Mouse (Mus musculus): ENCODE data around the gene Senp6. TPM values are rescaled to one million over a fixed set of nuclear protein-coding genes. Genes with fewer than 3 reads are reported as not detected.
A peak's percentile ranks its signal among the peaks of the same experiment; 100 is the strongest.

The Senp6 gene
- polyA plus RNA-seq, 1 experiment: 42.7 TPM

DNA sequence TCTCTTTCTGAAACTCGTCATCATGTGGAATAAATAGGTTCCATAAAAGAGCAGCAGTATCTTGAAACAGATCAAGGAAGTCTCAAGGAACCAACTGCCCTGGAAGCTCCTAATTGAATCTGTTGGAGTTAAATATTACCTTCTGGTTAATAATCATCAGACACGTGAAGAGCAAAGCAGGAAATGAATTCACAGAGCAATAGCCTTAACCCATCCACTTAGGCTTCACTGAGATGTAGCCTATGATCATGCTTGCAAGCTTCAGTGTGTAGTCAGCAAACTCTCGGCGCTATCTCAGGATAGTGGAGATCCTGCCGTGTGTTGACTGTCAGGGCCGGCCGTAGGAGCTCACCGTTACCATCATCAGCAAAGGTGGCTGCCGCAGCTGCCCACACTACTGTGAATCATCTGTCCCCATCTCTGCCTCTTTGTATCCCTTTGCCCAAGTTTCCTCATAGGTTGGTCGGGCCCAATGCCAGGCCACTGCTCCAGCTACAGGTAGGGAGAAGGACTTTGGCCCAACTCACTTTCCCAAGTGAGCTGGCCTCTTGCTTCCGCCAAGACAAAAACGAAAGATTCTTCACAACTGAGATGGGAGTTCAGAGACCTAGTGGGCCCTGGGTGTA, 91.2 kb downstream of the Senp6 start:
- peaks cover under 1% of the 10 kb centered on the region for H3K4me1 ChIP-seq (ENCODE audit: control insufficient read depth, insufficient read depth, low read length)
- no peak overlapping the region for H3K4me3 ChIP-seq (ENCODE audit: insufficient read depth, low read length)
- no peak overlapping the region for H3K27ac ChIP-seq (ENCODE audit: insufficient read depth, low read depth, low read length)
- TF ChIP-seq POLR2A (IDR thresholded peaks at IDR 0.05; ENCODE audit: borderline replicate concordance, low read depth, low read length) (no peak), CTCF (IDR thresholded peaks at IDR 0.05; ENCODE audit: low read depth, low read length) (no peak)

DNA sequence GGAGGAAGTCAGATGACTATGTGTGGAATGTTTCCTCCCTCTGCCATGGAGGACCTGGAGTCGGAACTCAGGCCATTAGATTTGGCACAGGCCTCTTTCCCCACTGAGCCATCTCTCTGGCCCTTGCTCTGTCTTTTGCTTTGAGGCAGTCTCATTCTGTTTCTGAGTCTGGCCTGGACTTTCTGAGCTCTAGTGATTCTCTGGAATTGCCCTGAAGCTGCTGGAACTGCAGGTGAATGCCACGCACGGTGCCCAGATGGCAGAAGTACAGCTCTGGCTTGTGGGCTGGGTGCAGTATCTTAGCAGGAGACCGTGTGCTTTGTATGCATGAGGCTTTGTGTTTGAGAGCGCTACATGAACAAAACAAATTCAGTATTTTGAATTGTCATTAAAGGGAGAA, 92.2 kb downstream of the Senp6 start:
- no peak overlapping the region for H3K4me3 ChIP-seq (ENCODE audit: insufficient read depth, low read length)
- H3K4me1 ChIP-seq (ENCODE audit: control insufficient read depth, insufficient read depth, low read length): peaks cover 7% of the 10 kb centered on the region
- TF ChIP-seq CTCF (IDR thresholded peaks at IDR 0.05; ENCODE audit: low read depth, low read length) (no peak), POLR2A (IDR thresholded peaks at IDR 0.05; ENCODE audit: borderline replicate concordance, low read depth, low read length) (no peak)
- H3K27ac ChIP-seq (ENCODE audit: insufficient read depth, low read depth, low read length): no peak overlapping the region

GRCm38 (mm10) chr9:80161451-80161850, 94.7 kb downstream of the Senp6 start:
- H3K4me1 ChIP-seq (ENCODE audit: control insufficient read depth, insufficient read depth, low read length): peaks cover 11% of the 10 kb centered on the region
- TF ChIP-seq CTCF (IDR thresholded peaks at IDR 0.05; ENCODE audit: low read depth, low read length) (no peak), POLR2A (IDR thresholded peaks at IDR 0.05; ENCODE audit: borderline replicate concordance, low read depth, low read length) (no peak)
- H3K27ac ChIP-seq (ENCODE audit: insufficient read depth, low read depth, low read length): no peak overlapping the region
- H3K4me3 ChIP-seq (ENCODE audit: insufficient read depth, low read length): no peak overlapping the region

- no peak overlapping the region for H3K4me3 ChIP-seq (ENCODE audit: insufficient read depth, low read length)
- no peak overlapping the region for H3K27ac ChIP-seq (ENCODE audit: insufficient read depth, low read depth, low read length)
- H3K4me1 ChIP-seq (ENCODE audit: control insufficient read depth, insufficient read depth, low read length): peaks cover 11% of the 10 kb centered on the region
- TF ChIP-seq CTCF (IDR thresholded peaks at IDR 0.05; ENCODE audit: low read depth, low read length) (no peak), POLR2A (IDR thresholded peaks at IDR 0.05; ENCODE audit: borderline replicate concordance, low read depth, low read length) (no peak)
These were observed 96.5 kb downstream of the Senp6 start for GRCm38 (mm10) chr9:80163126-80163723.

DNA sequence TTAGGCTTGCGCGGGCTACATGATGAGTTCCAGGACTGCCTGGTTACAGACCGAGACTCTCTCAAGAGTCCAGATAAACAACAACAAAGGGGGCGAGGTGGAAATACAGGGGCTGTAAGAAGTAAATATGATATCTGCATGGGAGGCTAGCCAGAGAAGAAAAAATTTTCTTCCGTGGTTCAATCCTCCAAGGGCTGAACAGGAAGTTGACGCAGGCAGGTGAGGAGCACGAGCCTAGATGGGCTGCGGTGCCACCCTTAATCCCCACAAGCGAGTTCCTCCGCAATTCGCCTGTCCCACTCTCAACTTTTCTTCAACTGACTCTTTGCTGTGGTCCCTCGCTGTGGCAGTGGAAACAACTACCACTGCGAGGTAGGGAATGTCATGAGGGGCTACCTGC, 97.5 kb downstream of the Senp6 start:
- H3K4me1 ChIP-seq (ENCODE audit: control insufficient read depth, insufficient read depth, low read length): peaks cover 11% of the 10 kb centered on the region
- TF ChIP-seq CTCF (IDR thresholded peaks at IDR 0.05; ENCODE audit: low read depth, low read length) (no peak), POLR2A (IDR thresholded peaks at IDR 0.05; ENCODE audit: borderline replicate concordance, low read depth, low read length) (no peak)
- H3K4me3 ChIP-seq (ENCODE audit: insufficient read depth, low read length): peak overlapping the region; percentile 88
- H3K27ac ChIP-seq (ENCODE audit: insufficient read depth, low read depth, low read length): no peak overlapping the region

- Histone ChIP-seq H3K4me1 (ENCODE audit: control insufficient read depth, insufficient read depth, low read length) (peaks cover 11% of the 10 kb centered on the region), H3K27ac (ENCODE audit: insufficient read depth, low read depth, low read length) (no peak within 1 kb of the TSS), H3K4me3 (ENCODE audit: insufficient read depth, low read length) (peak within 1 kb of the TSS; percentile 88)
- TF ChIP-seq CTCF (IDR thresholded peaks at IDR 0.05; ENCODE audit: low read depth, low read length): no peak
- TF ChIP-seq POLR2A (IDR thresholded peaks at IDR 0.05; ENCODE audit: borderline replicate concordance, low read depth, low read length): no peak
These were observed 98.1 kb downstream of the Senp6 start, which contains the start of gene Myo6 for GRCm38 (mm10) chr9:80164611-80165474. Gene Myo6, plus strand, starts transcription at chr9:80165031.

GRCm38 (mm10) chr9:80165690-80166089, 99.0 kb downstream of the Senp6 start:
- Histone ChIP-seq H3K27ac (ENCODE audit: insufficient read depth, low read depth, low read length) (no peak overlapping the region), H3K4me3 (ENCODE audit: insufficient read depth, low read length) (no peak overlapping the region), H3K4me1 (ENCODE audit: control insufficient read depth, insufficient read depth, low read length) (peaks cover 11% of the 10 kb centered on the region)
- TF ChIP-seq CTCF (IDR thresholded peaks at IDR 0.05; ENCODE audit: low read depth, low read length) (no peak), POLR2A (IDR thresholded peaks at IDR 0.05; ENCODE audit: borderline replicate concordance, low read depth, low read length) (no peak)

DNA sequence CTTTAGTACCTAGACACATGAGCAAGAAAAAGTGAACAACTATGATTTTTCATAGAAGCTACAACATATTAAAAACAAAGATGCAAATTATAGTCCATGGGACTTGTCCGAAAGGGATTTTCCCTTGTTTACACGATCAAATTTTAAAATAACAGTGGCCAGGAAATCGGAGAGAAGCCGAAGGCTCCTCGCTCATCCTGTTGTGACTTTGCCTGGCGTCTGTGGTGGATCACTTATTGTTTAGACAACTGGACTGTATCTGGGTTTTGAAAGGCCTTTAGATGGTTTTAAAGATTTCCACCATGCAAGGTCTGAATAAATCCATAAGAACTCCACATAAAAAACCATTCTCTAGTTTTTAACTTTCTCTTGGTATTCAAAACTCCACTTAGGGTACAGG, 99.7 kb downstream of the Senp6 start:
- TF ChIP-seq CTCF (IDR thresholded peaks at IDR 0.05; ENCODE audit: low read depth, low read length) (no peak), POLR2A (IDR thresholded peaks at IDR 0.05; ENCODE audit: borderline replicate concordance, low read depth, low read length) (no peak)
- Histone ChIP-seq H3K4me3 (ENCODE audit: insufficient read depth, low read length) (no peak overlapping the region), H3K27ac (ENCODE audit: insufficient read depth, low read depth, low read length) (no peak overlapping the region), H3K4me1 (ENCODE audit: control insufficient read depth, insufficient read depth, low read length) (peaks cover 11% of the 10 kb centered on the region)

GRCm38 (mm10) chr9:80167089-80167488, 100.4 kb downstream of the Senp6 start:
- H3K27ac ChIP-seq (ENCODE audit: insufficient read depth, low read depth, low read length): no peak overlapping the region
- H3K4me1 ChIP-seq (ENCODE audit: control insufficient read depth, insufficient read depth, low read length): peaks cover 11% of the 10 kb centered on the region
- TF ChIP-seq POLR2A (IDR thresholded peaks at IDR 0.05; ENCODE audit: borderline replicate concordance, low read depth, low read length) (no peak), CTCF (IDR thresholded peaks at IDR 0.05; ENCODE audit: low read depth, low read length) (no peak)
- no peak overlapping the region for H3K4me3 ChIP-seq (ENCODE audit: insufficient read depth, low read length)

DNA sequence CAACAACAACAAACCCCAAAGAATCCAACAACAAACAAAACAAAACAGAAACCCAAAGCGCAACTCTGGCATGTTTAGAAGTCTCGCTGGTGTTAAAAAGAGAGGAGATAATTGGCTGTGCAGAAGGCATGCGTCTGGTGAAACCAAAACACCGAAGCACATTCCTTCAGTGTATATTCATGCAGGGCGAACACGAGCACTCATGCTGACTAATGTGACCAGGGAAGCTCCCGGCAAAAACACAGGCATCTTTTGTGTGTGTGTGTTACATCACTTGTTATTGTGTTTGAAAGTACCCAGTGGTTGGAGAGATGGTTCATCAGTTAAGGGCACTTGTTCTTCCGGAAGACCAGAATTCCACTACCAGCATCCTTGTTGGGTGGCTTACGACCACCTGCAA, 102.8 kb downstream of the Senp6 start:
- Histone ChIP-seq H3K4me1 (ENCODE audit: control insufficient read depth, insufficient read depth, low read length) (no peaks in the 10 kb centered on the region), H3K27ac (ENCODE audit: insufficient read depth, low read depth, low read length) (no peak overlapping the region), H3K4me3 (ENCODE audit: insufficient read depth, low read length) (no peak overlapping the region)
- TF ChIP-seq CTCF (IDR thresholded peaks at IDR 0.05; ENCODE audit: low read depth, low read length) (no peak), POLR2A (IDR thresholded peaks at IDR 0.05; ENCODE audit: borderline replicate concordance, low read depth, low read length) (no peak)
